ENCODE assay signal across 8 mouse cellular contexts in the genomic region with DNA sequence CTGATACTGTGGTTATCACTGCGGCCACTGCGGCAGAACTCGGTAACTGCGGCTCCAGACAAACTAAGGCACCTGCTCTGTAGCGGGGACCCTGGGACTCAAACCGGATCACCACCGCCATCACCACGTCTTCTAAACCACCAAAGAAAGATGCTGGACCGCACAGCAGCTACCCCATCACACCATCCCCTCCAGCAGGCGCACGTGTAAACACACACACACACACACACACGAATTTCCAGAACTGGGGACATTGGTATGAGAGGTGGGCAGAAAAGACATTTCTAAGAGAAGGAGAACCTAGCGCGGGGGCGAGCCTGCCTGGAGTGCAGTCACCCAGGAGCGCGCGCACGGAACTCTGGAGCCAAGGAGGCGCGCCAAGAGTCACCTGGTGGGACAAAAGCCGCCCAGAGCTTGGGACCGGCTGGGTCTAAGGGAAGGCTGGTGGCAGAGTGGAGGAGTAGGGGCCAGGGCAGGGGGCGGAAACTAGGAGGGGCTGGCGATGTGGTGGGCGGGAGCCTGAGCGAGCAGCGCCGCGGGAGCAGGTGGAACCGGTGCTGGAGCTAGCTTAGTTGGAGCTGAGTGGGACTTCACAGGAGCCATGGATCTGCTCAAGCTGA. TPM values are rescaled to one million over a fixed set of nuclear protein-coding genes. Genes with fewer than 3 reads are reported as not detected.
A peak's percentile ranks its signal among the peaks of the same experiment; 100 is the strongest.
DNase-seq lines count a peak whose midpoint lies in the region; ATAC-seq lines count a peak whose summit lies in the region.

A gene (plus strand): TSS at position 308 of the 620 bp plus-strand sequence.

- H3K36me3 ChIP-seq in embryonic facial prominence, embryonic 14.5 days (ENCODE audit: control insufficient read depth, insufficient read depth, low read length) = no peaks in the 10 kb centered on the region
- no peaks in the 10 kb centered on the region for H3K36me3 ChIP-seq in intestine, embryonic 15.5 days
- H3K36me3 ChIP-seq in neural tube, embryonic 11.5 days (ENCODE audit: control insufficient read depth, insufficient read depth, low read length) = no peaks in the 10 kb centered on the region

- WGBS in embryonic facial prominence, embryonic 14.5 days = under 1% methylated on average over 23 of the region's 31 CpGs
- 1% methylated on average over 31 of the region's 31 CpGs for WGBS in intestine, embryonic 15.5 days
- under 1% methylated on average over 31 of the region's 31 CpGs for WGBS in neural tube, embryonic 11.5 days

- peak within 1 kb of the TSS; percentile 38 for H3K4me3 ChIP-seq in embryonic facial prominence, embryonic 14.5 days (ENCODE audit: low read depth, low read length)
- peak within 1 kb of the TSS; percentile 39 for H3K4me3 ChIP-seq in intestine, embryonic 15.5 days (replicated peaks)
- peak within 1 kb of the TSS; percentile 39 for H3K4me3 ChIP-seq in neural tube, embryonic 11.5 days (ENCODE audit: low read depth, low read length)

- H3K4me1 ChIP-seq in embryonic facial prominence, embryonic 14.5 days (ENCODE audit: control insufficient read depth, insufficient read depth, low read length) = 0 out of 2 replicates have a peak, but pooled peaks cover 4% of the 10 kb centered on the region
- no peaks in the 10 kb centered on the region for H3K4me1 ChIP-seq in intestine, embryonic 15.5 days (replicated peaks)
- H3K4me1 ChIP-seq in neural tube, embryonic 11.5 days (ENCODE audit: control insufficient read depth, insufficient read depth, low read length) = no peaks in the 10 kb centered on the region

- ATAC-seq in embryonic facial prominence, embryonic 14.5 days (ENCODE audit: low read depth) = peak; percentile 85
- ATAC-seq in intestine, embryonic 15.5 days = peak; percentile 85
- peak; percentile 86 for ATAC-seq in neural tube, embryonic 11.5 days (ENCODE audit: insufficient read depth, low FRiP score, low TSS enrichment)

- no peak within 1 kb of the TSS for H3K27ac ChIP-seq in embryonic facial prominence, embryonic 14.5 days (replicated peaks; ENCODE audit: low read depth, low read length)
- no peak within 1 kb of the TSS for H3K27ac ChIP-seq in intestine, embryonic 15.5 days
- H3K27ac ChIP-seq in neural tube, embryonic 11.5 days (ENCODE audit: low read depth, low read length) = no peak within 1 kb of the TSS

- H3K9ac ChIP-seq in embryonic facial prominence, embryonic 14.5 days (ENCODE audit: low read depth, low read length) = peak within 1 kb of the TSS; percentile 40
- H3K9ac ChIP-seq in intestine, embryonic 15.5 days = no peak within 1 kb of the TSS
- H3K9ac ChIP-seq in neural tube, embryonic 11.5 days (ENCODE audit: low read length) = peak within 1 kb of the TSS; percentile 20; the same call in 1 of the 2 replicates

- H3K4me2 ChIP-seq in embryonic facial prominence, embryonic 14.5 days (ENCODE audit: low read depth, low read length) = peak within 1 kb of the TSS; percentile 69
- H3K4me2 ChIP-seq in intestine, embryonic 15.5 days (replicated peaks) = peak within 1 kb of the TSS; percentile 80
- peak within 1 kb of the TSS; percentile 73 for H3K4me2 ChIP-seq in neural tube, embryonic 11.5 days (ENCODE audit: low read depth)

- no peaks in the 10 kb centered on the region for H3K9me3 ChIP-seq in embryonic facial prominence, embryonic 14.5 days (ENCODE audit: control insufficient read depth, low read length)
- H3K9me3 ChIP-seq in intestine, embryonic 15.5 days = no peaks in the 10 kb centered on the region
- no peaks in the 10 kb centered on the region for H3K9me3 ChIP-seq in neural tube, embryonic 11.5 days (ENCODE audit: control insufficient read depth, low read length)

- DNase-seq in layer of hippocampus, postnatal 10 days (ENCODE audit: low spot score in 2 of 2) = peak in 1 of 2 experiments; percentile 28
- DNase-seq in layer of hippocampus, adult 9-10 months (ENCODE audit: low spot score) = no peak
- DNase-seq in embryonic facial prominence, embryonic 14.5 days (ENCODE audit: low spot score) = peak; percentile 30
- peak; percentile 35 for DNase-seq in neural tube, embryonic 11.5 days (ENCODE audit: low spot score)
- no peak for DNase-seq in urinary bladder, adult 18-20 months (ENCODE audit: low spot score in 2 of 2)
- DNase-seq in cerebellum, adult 8-10 months = no peak
- DNase-seq in adrenal gland, postnatal 10 days = no peak

- H3K27me3 ChIP-seq in embryonic facial prominence, embryonic 14.5 days (replicated peaks; ENCODE audit: control insufficient read depth, insufficient read depth, low read length) = peaks cover 44% of the 10 kb centered on the region
- H3K27me3 ChIP-seq in intestine, embryonic 15.5 days (replicated peaks) = peaks cover 16% of the 10 kb centered on the region
- H3K27me3 ChIP-seq in neural tube, embryonic 11.5 days (ENCODE audit: control insufficient read depth, insufficient read depth, low read length) = peaks cover 24% of the 10 kb centered on the region

RNA-seq across cellular contexts. Expression of the gene that starts here (rescaled TPM):
- 10 to 100 TPM; 13.2 to 14.5 TPM for total RNA-seq in layer of hippocampus, postnatal 10 days (2021)
- 0.10 and 0.22 TPM in 2 replicates for polyA plus RNA-seq in embryonic facial prominence, embryonic 14.5 days (2014; fragmentation: Nextera tagmentation; extraction: Ambion mirVana)
- polyA plus RNA-seq in intestine, embryonic 15.5 days (2015; fragmentation: Nextera tagmentation; extraction: Ambion mirVana) = 0.08 and 0.24 TPM in 2 replicates
- not detected in 2 replicates for polyA plus RNA-seq in neural tube, embryonic 11.5 days (2014; fragmentation: Nextera tagmentation; extraction: Ambion mirVana)
- total RNA-seq in adrenal gland, postnatal 10 days (2021) = under 1 TPM in 1 of 2 experiments, not detected in 1; 0.12 TPM

Comparison
In these comparisons a context has a peak if more than half of its experiments do, and no peak if none do; other contexts are left out.
1. RNA of the gene that starts here (total RNA-seq): 13.2 to 14.5 TPM in layer of hippocampus, postnatal 10 days; 0.12 TPM in adrenal gland, postnatal 10 days; every median in the first group is over 10 times any median in the second.
2. Peak in DNase-seq, ATAC-seq, H3K4me3 ChIP-seq, H3K9ac ChIP-seq and H3K4me2 ChIP-seq in embryonic facial prominence, embryonic 14.5 days; RNA of the gene not detected or under 1 TPM.
3. Peak in ATAC-seq, H3K4me3 ChIP-seq and H3K4me2 ChIP-seq in intestine, embryonic 15.5 days; RNA of the gene not detected or under 1 TPM.
4. Peak in DNase-seq, ATAC-seq, H3K4me3 ChIP-seq, H3K9ac ChIP-seq and H3K4me2 ChIP-seq in neural tube, embryonic 11.5 days; RNA of the gene not detected or under 1 TPM.
5. Peak in every context shown above with its lines, with median percentiles within 50 percentile points of each other: ATAC-seq, H3K4me2 ChIP-seq and H3K4me3 ChIP-seq.